Mouse (Mus musculus): ENCODE measurements at regions not wholly inside any gene's neighbourhood (a gene's known extent, or its start where the extent isn't known, plus 50 kb on each side); places are given as distances from the start of the nearest gene placed in this dataset.

- TF ChIP-seq CTCF (IDR thresholded peaks at IDR 0.05): no peak
- TF ChIP-seq EP300 (IDR thresholded peaks at IDR 0.05): no peak
These were observed 644.6 kb downstream of the Tmem182 start for GRCm38 (mm10) chr1:41449972-41450371.
